Mouse (Mus musculus) thymus, adult 18-20 months (tissue): ENCODE results near the gene Rnf8.

ENCODE experiments used
- DNase-seq, 2 experiments: peaks; one replicate each; pipeline ENCODE4 v3.0.0; 2022; ENCODE audit warnings: mixed read lengths in 2 of 2

Rnf8 gene

DNA sequence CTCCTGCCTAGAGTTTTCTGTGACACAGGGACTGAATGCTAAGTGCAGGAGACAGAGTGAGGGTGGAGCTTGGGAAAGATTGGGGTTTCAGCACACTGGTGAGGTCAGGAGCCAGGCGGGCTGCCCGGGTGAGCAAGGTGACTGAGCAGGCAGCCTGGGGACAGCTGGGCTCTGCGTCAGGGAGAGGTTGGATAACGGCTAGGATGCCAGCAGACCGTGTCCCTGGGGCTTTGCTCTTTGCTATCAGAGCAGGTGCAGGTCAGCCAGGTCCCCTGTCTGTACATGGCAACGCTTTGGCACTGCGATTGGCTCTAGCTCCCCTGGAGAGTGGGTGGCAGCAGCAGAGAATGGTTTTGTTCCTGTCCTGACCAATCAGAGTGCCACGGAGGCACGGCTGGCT lies 12.7 kb downstream of the Rnf8 start:
- no peak for DNase-seq

DNA sequence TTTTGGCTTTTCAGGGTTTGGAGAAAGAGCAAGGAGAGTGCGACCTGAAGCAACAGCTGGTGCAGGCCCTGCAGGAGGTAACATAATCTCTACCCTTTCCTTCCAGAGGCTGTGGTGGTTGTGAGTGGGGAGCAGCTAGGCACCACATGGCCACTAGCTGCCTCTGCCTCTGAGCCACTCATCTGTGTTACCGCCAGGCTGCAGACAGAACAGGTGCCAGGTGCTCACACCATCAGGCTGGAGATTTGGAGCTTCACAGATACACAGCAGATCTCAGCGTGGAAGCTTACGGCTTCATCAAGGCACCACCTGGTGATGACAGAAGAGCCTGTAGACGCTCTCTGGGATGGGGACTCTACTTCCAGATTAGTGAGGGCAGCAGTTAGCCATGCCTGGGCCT lies 14.4 kb downstream of the Rnf8 start:
- DNase-seq, result no peak

DNA sequence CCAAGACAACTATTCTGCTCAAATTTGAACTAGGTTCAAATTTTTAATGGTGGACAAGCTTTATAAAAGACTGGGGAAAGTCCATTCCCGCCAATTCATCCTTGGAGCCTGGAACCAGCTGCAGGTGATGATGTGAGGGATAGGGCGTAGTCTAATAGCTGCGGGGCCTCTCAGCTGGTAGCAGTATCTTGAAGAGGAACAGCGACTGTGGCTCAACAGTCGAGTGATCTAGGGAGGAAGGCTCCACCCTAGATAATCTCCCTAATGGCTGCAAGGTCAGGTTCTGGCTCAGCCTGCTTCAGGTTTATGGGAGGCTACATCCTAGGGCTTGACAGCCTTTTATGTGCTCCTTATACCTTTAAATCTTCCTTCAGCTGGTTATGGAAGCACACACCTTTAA lies 15.0 kb downstream of the Rnf8 start:
- DNase-seq, result no peak

DNA sequence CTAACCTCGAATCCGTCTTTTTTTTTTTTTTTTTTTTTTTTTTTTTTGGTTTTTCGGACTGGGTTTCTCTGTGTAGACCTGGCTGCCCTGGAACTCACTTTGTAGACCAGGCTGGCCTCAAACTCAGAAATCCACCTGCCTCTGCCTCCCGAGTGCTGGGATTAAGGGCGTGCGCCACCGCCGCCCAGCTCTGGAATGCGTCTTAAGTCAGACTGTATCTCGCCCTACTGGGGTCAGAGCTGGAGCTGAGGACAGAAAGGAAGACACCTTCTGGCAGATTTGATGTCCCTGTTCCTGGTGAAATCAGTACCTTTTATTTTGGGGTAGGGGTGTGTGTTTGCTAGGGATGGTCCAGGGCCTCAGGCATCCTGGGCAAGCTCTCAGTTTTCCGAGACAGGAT lies 17.7 kb downstream of the Rnf8 start:
- DNase-seq, result no peak

DNA sequence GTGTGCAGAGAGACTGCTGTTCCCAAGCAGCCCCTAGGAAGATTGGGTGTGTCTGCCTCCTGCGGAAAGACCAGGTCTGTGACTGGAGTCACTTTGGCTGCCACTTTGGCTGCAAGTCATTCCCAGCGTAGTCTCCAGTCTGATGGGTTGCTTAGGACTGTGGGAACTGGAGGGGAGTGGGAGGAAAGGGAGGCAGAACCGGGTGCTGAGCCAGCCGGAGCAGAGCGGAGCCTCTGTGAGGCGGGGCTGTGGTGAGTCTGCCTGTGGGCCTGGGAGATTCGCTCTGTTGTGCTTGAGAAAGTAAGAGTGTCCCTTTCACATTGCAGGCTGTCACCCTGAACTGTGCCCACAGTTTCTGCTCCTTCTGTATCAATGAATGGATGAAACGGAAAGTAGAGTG lies 20.9 kb downstream of the Rnf8 start:
- DNase-seq, result no peak

DNA sequence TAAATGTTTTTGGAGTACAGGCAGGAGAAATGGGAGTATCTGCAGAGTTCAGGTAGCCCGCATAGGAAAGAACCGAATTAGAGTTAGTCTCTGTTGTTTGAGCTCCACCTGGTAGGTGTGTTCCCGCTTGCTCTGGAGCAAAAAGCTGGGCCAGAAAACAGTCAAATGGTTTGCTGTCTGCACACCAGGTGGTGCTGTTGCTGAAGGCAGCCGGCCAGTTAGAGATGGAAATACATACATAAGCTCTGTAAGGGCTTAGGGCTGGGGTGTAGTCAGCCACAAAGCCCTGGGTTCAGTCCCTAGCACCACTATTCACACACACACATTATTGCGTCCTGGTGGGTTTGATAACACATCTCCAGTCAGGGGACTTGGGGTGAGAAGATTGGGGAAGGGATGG lies 21.5 kb downstream of the Rnf8 start:
- no peak for DNase-seq

DNA sequence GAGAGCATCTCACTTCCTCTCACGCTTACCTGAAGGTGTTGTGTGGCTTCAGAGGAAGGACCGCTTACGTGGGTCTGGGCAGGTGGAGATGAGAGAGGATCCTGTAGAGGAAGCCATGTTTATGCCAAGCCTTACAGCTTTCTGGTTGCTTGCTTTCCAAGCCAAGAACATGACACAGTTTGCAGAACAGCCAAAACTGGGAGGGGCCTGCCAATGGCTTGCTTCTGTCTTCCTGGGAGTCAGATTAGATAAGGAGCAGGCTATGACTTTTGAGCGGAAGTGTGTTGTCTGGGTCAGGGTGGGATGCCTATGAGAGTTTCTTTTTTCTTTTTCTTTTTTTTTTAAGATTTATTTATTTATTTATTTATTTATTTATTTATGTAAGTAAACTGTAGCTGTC lies 22.8 kb downstream of the Rnf8 start:
- no peak for DNase-seq

DNA sequence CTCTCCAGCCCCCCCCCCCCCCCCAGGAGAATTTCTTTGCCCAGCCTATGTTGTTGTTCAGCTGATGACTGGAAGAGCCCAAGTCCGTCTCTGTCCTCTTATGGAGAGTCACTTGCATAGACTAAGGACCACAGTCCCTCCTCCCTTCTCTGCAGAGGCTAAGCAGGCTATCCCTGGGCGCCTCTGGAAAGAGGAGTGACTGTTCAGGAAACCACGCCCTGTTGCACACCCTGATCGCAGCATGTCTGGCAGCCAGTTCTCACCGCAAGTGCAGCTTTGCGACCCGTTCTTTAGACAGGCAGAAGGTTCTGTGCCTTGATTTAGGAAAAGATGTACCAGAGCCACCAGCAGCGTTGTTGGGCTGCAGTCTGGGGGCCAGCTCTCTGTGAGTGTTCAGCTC lies 23.3 kb downstream of the Rnf8 start:
- no peak for DNase-seq

DNA sequence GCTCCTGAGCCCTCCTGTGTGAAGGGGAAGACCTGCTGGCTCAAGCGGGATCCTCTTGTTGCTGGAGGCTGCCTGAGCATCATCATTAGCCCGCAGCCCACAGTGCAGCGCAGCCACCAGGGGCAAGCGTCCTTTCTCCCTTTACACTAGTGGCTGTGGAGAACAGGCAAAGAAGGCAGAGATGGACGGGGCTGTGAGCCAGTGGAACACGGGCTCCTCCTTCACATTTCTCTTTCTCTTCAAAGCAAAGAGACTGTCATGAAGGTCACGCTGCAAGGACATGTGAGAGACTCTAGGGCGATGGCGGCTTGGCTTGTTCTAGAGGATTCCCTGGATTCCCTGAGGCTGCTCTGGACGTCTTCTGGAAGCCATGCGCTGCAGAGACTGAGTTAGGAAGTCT lies 26.4 kb downstream of the Rnf8 start:
- no peak for DNase-seq

DNA sequence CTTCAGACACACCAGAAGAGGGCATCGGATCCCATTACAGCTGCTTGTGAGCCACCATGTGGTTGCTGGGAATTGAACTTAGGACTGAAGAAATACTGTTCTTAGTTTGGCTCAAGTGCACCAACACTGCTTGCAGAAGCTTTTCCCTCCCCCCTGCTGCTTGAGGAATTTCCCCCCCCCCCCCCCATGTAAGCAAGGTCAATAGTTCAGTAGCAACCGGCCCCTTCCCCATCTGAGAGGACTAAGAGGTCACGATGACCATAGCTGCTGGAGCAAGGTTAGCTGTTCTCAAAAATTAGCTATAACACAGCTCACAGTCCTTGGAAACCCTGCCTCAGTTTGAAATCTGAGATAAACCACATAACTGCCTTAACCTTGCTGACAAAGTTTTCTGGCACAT lies 27.6 kb downstream of the Rnf8 start:
- no peak for DNase-seq

DNA sequence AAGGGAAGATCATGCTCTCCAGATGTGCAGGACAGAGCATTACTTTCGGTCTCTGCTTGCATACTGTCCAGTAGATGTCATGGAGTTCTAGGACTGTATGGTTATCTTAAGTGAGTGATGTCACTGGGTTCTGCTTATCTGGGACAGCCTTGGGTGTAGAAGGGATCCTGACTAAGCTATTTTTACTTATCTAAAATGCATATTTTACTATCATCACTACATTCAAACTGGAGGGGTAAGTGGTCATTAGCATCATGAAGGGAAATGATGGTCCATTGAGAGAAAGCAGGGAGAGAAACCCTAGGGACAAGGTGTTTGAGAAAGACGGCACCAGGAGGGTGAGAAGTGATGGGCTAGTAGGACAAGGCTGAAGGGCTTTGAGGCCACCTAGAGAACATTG lies 43.7 kb downstream of the Rnf8 start:
- no peak for DNase-seq

DNA sequence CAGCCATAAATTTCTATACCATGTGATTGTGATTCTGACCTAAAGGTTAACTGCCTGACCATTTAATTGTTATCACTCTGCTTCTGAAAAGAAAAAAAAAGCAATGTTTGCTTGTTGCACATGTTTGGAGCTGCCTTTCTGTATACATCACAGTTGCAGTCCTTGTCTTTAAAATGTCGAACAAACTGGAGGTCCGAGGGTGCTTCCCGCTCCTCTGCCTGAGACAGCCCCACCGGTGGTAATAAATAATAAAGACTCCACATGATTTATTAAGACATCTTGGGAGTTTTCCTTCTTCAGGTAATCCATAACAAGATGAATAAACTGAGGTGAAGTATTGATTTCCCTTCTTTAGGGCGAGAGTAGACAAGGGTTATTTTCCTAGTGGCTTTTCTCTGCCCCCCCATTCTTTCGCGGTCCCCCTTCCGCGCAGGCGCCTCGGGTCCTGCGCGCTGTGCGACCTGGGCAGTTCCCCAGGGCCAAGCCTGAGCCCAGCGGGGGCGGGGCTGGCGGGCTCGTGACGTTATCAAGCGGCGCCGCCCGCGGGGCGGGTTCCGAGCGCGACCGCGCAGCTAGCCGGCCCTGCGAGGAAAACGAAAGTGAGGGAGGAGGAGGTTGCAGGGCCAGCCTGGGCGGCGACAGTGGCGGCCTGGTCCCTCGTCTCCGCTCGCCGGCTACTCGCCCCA lies 45.6 kb downstream of the Rnf8 start, which contains the start of gene Cmtr1:
Cmtr1 (plus strand) TSS at position 520 of the 686 bp plus-strand sequence.
- peak; percentile 88 to 89 for DNase-seq

DNA sequence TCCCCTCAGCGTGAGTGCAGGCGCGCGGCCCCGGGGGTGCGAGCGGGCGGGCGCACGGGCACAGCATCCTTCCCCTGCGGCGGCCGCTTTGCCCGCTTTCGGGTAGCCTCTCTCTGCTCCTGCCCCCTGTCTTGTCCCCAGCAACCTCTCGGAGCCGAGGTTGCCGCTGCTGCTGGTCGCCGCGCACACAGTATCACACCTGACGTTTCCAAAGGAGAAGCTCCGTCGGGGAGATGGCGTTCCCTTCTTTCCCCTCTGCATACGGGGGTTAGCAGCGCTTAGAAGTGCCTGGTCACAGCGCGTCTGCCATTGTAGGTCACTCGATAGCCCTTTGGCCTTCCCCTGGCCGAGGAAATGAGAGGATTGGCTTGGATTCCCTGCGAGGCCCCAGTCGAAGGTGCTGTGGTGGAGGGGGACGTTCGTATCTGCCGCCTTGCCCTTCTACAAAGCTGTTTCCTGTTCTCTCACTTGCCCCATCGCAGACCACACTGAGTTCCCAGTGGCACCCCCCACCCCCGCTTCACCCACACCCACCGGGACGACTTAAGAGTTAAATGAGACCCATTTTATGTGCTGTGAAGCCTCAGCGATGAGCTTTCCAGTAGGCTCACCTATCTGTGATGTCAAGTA lies 46.3 kb downstream of the Rnf8 start:
- DNase-seq, result peak; percentile 24 to 42

DNA sequence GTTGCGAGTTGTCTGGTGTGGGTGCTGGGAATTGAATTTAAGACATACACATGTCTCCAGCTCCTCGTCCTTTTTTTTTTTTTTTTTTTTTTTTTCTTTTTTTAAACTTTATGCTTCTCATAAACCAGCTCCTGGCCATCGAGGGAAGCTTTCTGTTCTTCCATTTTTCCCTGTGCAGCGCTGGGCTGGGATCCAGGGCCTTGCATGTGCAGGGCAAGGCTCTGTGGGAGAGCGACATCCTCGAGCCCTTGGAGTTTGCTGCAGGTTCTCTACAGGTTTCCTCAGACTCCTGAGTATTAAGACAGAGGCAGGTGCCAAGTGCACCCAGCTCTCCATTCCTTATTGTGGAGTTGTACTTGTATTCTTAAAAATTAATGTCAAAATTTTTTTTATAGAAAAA lies 47.6 kb downstream of the Rnf8 start:
- DNase-seq, result no peak

DNA sequence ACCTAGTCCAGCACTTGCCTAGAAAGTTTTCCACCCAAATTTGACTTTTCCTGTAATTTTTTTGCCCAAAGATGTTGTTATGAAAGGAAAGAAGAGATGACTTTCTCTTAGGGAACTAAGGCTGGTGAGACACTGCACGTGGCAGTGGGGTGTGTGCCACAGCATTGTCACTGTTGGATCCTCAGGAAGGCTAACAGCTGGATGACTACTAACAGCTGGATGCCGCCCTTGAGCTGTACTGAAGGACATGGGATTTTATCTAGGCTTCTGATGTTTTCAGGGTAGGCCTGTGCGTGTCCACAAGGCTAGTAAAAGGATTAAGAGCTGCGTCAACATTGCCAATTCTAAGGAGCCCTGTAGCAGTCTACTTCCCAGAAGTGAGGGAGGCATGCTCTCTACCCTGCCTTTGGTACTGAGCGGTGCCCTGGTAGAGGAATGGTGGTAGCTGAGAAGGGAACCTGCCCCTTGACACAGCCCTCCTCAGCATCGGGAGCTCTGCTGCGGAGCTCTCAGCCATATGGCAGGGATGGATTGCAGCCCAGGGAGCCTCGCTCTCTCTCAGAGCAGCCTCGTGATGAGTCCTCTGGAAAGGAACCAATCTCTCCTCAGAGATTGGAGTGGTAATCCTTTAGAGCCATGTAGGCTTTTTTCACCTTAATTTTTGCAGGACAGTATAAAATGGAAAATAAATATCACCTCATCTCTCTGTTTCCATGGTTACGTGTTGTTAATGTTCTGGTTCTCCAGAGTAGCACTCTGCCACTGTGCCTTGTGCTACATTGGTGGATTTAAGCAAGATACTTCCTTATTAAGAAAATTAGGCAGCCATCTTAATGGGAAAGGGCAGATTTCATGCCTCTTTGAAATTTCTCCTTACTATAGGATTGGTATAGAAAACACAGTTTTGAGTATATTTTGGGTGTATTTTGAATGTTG lies 53.7 kb downstream of the Rnf8 start:
- no peak for DNase-seq

DNA sequence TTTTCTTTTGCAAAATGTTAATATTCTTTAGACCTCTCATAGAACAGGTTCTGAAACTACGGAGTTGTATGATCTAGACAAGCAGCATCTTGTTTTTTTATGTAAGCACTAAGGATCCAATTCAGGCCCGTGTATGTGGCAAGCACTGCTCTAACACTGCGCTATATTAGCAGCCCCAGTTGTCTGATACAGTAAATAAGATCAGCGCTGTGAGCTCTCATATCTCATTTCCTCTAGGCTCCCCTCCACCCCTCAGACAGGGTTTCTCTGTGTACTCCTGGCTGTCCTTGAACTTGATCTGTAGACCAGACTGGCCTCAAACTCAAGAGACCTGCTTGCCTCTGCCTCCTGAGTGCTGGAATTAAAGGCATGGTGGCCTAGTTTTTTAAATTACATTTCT lies 54.4 kb downstream of the Rnf8 start:
- no peak for DNase-seq

DNA sequence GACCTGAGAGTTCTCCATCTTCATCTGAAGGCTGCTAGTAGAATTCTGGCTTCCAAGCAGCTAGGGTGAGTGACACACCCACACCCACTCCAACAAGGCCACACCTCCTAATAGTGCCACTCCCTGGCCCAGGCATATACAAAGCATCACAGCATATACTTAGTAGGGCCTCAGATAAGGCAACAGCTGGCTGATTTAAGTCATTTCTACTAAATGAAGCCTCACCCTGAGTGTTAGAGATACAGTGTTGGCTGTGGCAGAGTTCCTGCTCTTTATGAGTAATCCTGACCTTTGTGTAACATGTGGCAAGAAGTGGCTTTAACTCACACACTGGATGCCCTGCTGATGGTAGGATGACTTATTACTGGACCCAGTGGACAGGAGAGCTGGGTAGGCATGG lies 55.3 kb downstream of the Rnf8 start:
- DNase-seq, result no peak

DNA sequence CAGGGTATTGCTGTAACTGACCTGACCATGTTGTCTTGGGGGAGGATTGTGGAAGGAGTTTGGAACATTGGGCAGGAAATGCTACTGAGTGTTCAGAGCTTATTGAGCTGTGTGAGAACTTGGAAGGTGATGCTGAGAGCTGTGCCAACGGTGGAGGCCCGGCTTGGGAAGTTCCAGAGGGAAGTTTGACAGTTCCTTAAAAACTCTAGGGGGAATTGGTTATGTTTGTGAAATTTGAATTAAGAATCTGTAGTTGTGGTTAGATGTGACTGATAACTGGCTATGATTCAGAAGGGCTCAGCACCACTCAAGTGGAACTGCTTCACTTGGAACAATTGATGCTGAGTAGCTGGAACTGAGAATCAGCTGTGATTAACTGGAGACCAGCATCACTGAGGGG lies 56.4 kb downstream of the Rnf8 start:
- no peak for DNase-seq

DNA sequence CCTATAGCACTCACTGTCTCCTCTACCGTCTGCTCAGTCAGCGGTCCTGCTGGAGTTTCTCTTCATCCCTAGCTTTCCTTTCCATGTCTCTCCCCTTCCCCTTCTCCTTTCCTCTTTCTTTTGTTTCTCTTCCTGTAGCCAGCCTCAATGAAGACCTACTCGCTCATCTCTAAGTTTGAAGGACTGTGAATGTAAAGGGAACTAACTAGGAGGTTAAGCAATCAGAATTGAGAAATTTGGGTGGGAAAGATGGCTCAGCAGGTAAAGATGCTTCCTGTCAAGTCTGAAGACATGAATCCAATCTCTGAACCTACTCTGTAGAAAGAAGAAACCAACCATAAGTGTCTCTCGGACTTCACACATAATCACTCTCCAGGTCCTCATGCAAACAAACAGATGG lies 58.7 kb downstream of the Rnf8 start:
- no peak for DNase-seq

DNA sequence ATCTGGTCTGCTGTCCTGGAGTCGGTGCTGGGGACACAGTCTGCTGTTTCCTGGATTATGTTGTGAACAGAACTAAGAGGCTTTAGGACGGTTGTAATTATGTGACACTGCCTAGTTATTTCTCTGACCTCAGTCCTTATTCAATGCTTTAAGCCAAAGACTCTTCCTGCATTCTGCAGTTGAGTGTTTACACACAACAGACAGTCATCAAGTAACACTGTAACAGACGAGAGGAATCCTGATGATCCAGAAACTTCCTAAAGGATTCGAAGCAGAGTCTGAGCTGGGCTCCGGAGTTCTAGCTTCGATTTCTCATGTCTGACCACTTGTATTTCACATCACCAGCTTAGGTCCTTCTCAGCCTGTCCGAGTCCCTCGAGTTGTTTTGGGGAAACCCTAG lies 63.9 kb downstream of the Rnf8 start:
- DNase-seq, result no peak

DNA sequence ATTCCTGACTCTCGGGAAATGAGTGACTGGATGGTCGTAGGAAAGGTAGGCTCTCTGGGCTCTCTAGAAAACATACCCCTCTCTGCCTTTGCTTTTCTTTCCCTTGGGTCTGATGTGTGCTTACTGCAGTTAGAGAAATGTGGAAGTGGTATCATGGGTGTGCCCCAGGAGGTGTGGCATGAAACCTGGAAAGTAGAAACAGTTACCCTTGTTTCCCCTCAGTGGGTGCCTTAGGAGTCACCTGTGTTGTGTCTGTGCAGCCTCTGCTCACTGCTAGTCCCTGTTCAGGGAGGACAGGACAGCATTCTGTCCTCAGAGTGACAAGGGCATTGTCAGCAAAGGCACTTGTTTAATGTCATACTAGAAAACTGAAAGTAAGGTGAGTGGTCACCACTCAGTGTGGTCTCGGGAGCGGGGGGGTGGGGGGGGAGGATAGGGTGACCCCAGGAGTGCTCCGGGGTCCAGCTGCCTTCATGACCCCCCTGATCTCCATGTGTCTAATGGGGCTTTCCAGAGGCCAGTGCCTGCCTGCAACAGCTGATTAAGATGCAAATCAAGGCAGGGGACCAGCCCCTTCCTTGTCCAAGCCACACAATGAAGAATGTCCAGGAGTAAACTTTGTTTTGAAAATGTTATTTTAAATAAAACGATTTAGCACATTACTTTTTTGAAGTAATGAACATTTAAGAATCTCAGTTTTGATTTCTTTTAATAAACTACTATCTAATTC lies 64.6 kb downstream of the Rnf8 start:
- no peak for DNase-seq

DNA sequence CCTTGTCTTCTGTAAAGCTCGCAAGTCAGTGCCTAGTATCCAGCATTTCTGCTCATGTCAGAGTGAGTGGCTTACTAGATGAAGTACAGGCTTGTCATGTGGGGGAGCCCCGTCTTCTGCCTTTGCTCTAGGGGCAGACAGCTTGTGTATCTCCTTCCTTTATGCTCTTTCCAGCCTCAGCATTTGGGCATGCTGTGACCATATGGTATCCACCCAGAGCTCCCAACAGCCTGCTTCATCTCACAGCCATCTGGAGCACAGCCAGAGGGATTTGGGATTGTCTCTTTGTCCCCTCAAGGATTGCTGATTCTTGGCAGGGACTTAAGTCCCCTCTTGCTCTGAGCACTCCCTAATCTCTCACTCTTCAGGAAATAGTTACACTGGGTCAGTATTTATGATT lies 65.6 kb downstream of the Rnf8 start:
- DNase-seq, result no peak

DNA sequence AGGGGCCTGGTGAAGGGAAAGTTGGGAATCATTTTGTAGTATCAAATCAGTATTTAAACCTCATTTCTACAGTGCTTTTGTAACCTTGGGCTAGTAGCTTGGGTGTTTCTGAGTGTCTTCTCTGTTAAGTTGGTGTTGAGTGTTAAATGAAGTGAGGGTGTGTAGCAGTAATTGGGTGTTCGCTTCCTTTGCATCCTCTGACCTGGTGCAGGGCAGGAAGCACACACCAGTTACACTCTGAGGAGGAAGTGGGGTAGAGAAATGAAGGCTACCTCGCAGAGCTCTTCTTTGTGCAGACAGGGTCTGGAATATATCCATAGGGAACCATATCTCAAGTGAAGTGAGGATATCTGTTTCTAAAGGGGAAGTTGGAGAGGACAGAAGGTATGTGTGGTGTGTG lies 66.3 kb downstream of the Rnf8 start:
- no peak for DNase-seq
